Mouse (Mus musculus): ENCODE measurements around the gene Acss1.

- TF ChIP-seq EP300 (IDR thresholded peaks at IDR 0.05) (no peak), CTCF (IDR thresholded peaks at IDR 0.05) (no peak)
These were observed 24.4 kb downstream of the Acss1 start for GRCm38 (mm10) chr2:150643726-150644415.
